Mouse (Mus musculus) hindbrain, embryonic 11.5 days (tissue): Measurements from ENCODE around the gene Lingo3. TPM values are rescaled to one million over a fixed set of nuclear protein-coding genes. Genes with fewer than 3 reads are reported as not detected.

Experiments used
- ATAC-seq: fragments of 200-750 bp; cut with Nextera tagmentation; 2 replicates; pipeline ENCODE4 v1.8.0; 2017; ENCODE audit warnings: mild to moderate bottlenecking, moderate TSS enrichment, moderate library complexity; ENCODE audit not compliant: low FRiP score
- DNase-seq: peaks from one replicate; pipeline ENCODE4 v3.0.0-alpha.2; 2015; ENCODE audit warnings: low spot score
- H3K27ac ChIP-seq: fragments of 300-500 bp; sonication (generic); 2 replicates; pipeline ENCODE4 v1.5.1; 2014; ENCODE audit warnings: mild to moderate bottlenecking, low read depth, low read length
- H3K27me3 ChIP-seq: fragments of 300-500 bp; sonication (generic); 2 replicates; pipeline ENCODE4 v1.6.1; 2014; ENCODE audit warnings: mild to moderate bottlenecking, low read length, moderate library complexity, mixed read lengths; ENCODE audit not compliant: control insufficient read depth, insufficient read depth
- H3K36me3 ChIP-seq: fragments of 300-500 bp; sonication (generic); 2 replicates; pipeline ENCODE4 v1.6.1; 2014; ENCODE audit warnings: mild to moderate bottlenecking, low read length, moderate library complexity, mixed read lengths; ENCODE audit not compliant: control insufficient read depth, insufficient read depth
- H3K4me1 ChIP-seq: fragments of 300-500 bp; sonication (generic); replicated peaks from 2 replicates; pipeline ENCODE4 v1.6.1; 2014; ENCODE audit warnings: low read length, mixed read lengths; ENCODE audit not compliant: control insufficient read depth, insufficient read depth
- H3K4me2 ChIP-seq: fragments of 300-500 bp; sonication (generic); replicated peaks from 2 replicates; pipeline ENCODE4 v1.6.1; 2014; ENCODE audit warnings: mild to moderate bottlenecking, low read depth, low read length
- H3K4me3 ChIP-seq: fragments of 300-500 bp; sonication (generic); 2 replicates; pipeline ENCODE4 v1.5.1; 2014; ENCODE audit warnings: low read depth, low read length
- H3K9ac ChIP-seq: fragments of 300-500 bp; sonication (generic); 2 replicates; pipeline ENCODE4 v1.6.1; 2014; ENCODE audit warnings: low read depth, low read length
- H3K9me3 ChIP-seq: fragments of 300-500 bp; sonication (generic); 2 replicates; pipeline ENCODE4 v1.6.1; 2016; ENCODE audit warnings: low read length; ENCODE audit not compliant: control insufficient read depth
- WGBS: fragments of 180-500 bp; shearing (Covaris S2); extraction: QIAGEN DNeasy Blood & Tissue Kit; methylation state at CpG from one replicate; pipeline ENCODE4 v1.1.7; 2014; 5-methylcytosine and 5-hydroxymethylcytosine counted together
- polyA plus RNA-seq: library from polyadenylated mRNA; unstranded; fragments of >200 nt; fragmentation: Nextera tagmentation; extraction: Ambion mirVana; gene quantifications from 2 replicates; pipeline ENCODE4 v1.2.1, GENCODE M21; 2014

Lingo3 gene
- polyA plus RNA-seq, 1 experiment from 2014 or later, result 0.29 TPM

DNA sequence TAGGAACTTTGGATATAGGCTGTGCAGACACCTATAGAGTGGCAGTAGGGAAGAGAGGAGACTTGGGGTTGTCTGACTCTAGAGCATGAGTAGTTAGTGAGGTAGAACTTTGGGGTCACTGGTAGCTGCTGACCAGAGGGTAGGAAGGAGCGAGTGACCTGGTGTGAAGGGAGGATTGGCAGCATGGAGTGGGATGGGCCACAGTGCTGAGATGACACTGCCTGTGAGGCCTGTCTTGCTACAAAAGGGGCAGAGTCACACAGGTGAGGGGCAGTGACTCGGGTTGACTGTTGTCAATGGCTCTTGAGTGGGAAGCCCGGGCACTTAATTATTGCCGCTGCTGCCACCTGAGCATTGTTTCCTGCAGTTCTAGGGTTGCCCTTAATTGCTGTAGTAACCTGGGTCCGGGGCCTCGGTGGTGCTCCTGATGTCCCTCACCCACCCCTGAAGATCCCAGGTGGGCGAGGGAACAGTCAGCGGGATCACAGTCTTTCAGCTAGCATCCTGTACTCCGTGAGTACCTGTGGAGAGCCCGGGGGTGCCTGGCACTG lies 15.9 kb downstream of the Lingo3 start:
- H3K27ac ChIP-seq, result no peak overlapping the region
- H3K4me1 ChIP-seq, result peaks cover 15% of the 10 kb centered on the region; the same call in 1 of the 2 replicates
- WGBS, result 87% methylated on average over 10 of the region's 10 CpGs

DNA sequence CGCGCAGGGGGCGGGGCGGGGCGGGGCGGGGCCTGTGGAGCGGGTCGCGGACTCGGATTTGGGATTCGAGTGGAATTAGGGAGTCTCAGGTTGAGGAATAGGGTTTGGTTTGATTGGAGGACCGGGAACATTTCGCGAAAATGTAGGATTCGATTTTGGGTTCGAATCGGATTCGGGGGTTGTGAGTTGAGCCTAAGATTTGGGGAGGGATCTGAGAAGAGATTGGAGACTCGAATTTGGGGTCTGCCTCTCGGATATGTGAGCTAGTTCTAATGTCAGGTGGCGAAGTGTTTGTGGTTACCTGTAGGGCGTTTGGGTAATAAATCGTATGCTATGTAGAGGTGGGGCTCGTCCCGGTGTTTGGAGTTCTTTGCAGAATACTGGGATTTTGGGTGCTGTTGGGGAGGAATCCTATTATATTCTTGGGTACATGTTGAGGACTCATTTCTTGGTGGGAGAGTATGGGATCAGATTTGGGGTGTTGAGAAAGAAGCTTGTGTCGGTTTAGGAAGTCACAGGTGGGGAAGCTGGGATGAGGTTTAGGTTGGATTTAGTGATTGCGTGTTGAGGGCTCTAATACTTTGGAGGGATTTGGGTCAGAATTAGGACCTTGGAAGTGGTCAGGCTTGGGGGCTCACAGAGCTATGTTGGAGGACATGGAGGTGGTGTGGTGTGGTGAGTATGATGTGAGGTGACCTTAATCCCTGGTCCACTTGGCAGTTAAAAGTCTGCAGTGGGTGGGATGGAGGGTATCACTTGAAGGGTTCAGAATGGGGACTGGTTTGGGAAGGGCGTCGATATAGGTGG lies 16.6 kb downstream of the Lingo3 start:
- Histone ChIP-seq H3K4me3 (peak overlapping the region; percentile 88), H3K27ac (peak overlapping the region; percentile 80; the same call in 1 of the 2 replicates), H3K9me3 (no peaks in the 10 kb centered on the region), H3K4me2 (peak overlapping the region; percentile 81), H3K9ac (peak overlapping the region; percentile 89), H3K36me3 (no peaks in the 10 kb centered on the region), H3K4me1 (peaks cover 12% of the 10 kb centered on the region; the same call in 1 of the 2 replicates), H3K27me3 (no peaks in the 10 kb centered on the region)
- no peak for ATAC-seq
- 11% methylated on average over 27 of the region's 29 CpGs for WGBS
- DNase-seq, result no peak

More for the DNA sequence above, 15.9 kb downstream of the Lingo3 start:
- Histone ChIP-seq H3K36me3 (no peaks in the 10 kb centered on the region), H3K4me2 (peak overlapping the region; percentile 81), H3K4me3 (peak overlapping the region; percentile 88), H3K9ac (peak overlapping the region; percentile 89; the same call in 1 of the 2 replicates), H3K27me3 (no peaks in the 10 kb centered on the region), H3K9me3 (no peaks in the 10 kb centered on the region)
- no peak for ATAC-seq
- DNase-seq, result no peak

DNA sequence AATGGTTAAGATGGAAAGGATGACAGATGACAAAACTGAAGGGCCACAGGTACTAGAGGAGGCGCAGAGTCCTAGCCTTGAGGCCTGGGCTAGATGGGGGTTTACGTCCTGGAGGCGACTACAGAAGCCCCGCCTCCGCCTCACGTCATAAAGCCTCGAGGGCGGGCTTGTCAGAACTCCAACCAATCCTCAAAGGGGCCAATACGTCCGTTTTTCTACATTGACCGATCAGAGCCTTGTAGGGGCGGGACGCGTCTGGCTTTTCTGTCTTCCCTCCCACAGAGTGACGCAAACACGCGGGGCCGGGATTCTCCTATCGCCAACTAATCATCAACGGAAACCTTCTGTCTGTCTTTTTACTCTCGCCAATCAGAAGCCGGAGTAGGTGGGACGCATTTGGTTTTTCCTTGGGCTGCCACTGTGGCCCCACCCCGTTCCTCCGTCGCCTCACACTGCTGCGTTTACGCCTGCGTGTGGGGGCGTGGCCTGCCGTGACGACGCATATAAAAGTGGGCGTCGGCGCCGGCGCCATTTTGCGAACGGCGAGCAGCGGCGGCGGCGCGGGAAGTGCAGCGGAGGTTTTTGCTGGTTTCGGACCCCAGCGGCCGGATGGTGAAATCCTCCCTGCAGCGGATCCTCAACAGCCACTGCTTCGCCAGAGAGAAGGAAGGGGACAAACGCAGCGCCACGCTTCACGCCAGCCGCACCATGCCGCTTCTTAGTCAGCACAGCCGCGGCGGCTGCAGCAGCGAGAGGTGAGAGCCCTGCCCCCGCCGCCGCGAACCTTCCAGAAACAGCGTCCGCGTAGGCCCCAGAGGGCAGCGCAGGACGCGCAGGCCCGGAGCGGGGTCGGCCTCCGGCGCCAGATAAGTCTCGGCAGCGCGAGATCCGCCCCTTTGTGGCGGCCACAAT lies 17.4 kb downstream of the Lingo3 start, which contains the start of gene Oaz1:
Oaz1 (plus strand) TSS at position 506 of the 912 bp plus-strand sequence.
- Histone ChIP-seq H3K4me3 (peak within 1 kb of the TSS; percentile 88), H3K27ac (peak within 1 kb of the TSS; percentile 80), H3K4me2 (peak within 1 kb of the TSS; percentile 81), H3K4me1 (peaks cover 12% of the 10 kb centered on the region; the same call in 1 of the 2 replicates), H3K27me3 (no peaks in the 10 kb centered on the region), H3K9me3 (no peaks in the 10 kb centered on the region), H3K36me3 (no peaks in the 10 kb centered on the region), H3K9ac (peak within 1 kb of the TSS; percentile 89)
- ATAC-seq (peak; percentile 97), DNase-seq (peak; percentile 99)
- under 1% methylated on average over 78 of the region's 82 CpGs for WGBS

DNA sequence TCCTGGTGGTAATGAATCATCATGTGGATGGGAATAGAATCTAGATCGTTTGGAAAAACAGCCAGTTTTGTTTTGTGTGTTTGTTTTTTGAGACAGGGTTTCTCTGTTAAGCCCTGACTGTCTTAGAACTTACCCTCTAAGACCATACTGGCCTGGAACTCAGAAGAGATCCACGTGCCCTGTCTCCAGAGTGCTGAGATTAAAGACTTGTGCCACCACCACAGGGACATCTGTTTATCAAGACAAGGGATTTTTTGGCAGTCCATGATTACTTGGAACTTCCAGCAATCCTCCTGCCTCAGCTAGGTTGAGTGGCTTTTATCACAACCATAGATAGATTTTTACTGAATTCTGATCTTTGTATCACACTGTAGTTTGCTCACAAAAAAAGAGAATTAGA lies 19.0 kb downstream of the Lingo3 start:
- ATAC-seq (no peak), DNase-seq (no peak)
- Histone ChIP-seq H3K36me3 (no peaks in the 10 kb centered on the region), H3K27ac (no peak overlapping the region), H3K4me1 (peaks cover 10% of the 10 kb centered on the region; the same call in 1 of the 2 replicates), H3K4me3 (no peak overlapping the region), H3K9me3 (no peaks in the 10 kb centered on the region), H3K4me2 (no peak overlapping the region), H3K9ac (no peak overlapping the region), H3K27me3 (no peaks in the 10 kb centered on the region)
- WGBS, result 73% methylated on average over 2 of the region's 2 CpGs

DNA sequence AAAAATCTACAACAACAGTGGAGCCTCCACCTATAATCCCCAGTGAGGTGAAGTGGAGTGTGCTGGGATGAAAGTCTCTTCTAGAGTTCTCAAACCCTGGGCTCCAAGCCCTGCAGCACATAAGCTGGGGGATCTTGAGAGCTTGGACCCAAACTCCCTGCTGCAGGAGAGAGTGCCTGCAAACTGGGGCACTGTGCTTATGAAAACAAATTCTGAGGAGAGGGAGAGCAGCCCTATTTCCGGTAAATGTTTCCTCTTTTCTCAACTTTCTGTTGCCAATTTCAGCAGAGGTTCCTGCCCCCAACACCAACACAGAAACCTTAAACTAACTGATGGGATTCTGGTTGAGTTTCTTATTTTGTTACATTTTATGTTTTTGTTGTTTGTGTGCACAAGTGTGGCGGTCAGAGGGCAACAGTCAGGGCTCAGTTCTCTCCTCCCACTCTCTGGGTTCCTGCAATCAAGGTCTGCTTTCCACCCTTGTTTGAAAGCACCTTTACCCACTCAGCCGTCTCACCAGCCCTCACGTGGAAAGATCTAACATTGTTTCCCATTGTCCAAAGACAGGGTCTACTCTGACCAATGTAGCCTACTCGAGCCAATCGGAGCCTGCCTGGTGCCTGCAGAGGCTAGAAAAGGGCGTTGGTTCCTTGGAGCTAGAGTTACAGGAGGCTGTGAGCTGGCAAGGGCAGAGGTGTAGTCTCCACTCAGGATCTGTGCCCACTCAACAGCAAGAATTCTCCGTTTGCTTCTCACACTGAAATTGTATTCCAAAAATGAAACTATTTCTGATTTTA lies 19.8 kb downstream of the Lingo3 start:
- DNase-seq (no peak), ATAC-seq (no peak)
- Histone ChIP-seq H3K4me1 (peaks cover 5% of the 10 kb centered on the region; the same call in 1 of the 2 replicates), H3K4me3 (no peak overlapping the region), H3K9ac (no peak overlapping the region), H3K4me2 (no peak overlapping the region), H3K27me3 (no peaks in the 10 kb centered on the region), H3K36me3 (no peaks in the 10 kb centered on the region), H3K9me3 (no peaks in the 10 kb centered on the region), H3K27ac (no peak overlapping the region)
- 65% methylated on average over 8 of the region's 8 CpGs for WGBS

DNA sequence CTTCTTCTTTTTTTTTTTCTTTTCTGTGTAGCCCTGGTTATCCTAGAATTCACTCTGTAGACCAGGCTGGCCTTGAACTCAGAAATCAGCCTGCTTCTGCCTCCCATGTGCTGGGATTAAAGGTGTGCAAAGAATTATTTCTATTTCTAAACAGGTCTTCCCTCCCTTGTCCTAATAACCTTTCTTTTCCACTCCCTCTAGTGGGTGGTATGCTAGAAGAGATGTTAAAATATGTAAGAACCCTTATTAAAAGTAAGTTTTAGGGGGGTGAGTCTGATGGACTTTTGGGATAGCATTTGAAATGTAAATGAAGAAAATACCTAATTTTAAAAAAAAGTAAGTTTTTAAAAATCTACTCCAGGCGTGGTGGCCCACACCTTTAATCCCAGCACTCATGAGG lies 20.5 kb downstream of the Lingo3 start:
- 83% methylated on average over 1 of the region's 1 CpGs for WGBS
- Histone ChIP-seq H3K4me3 (no peak overlapping the region), H3K4me2 (no peak overlapping the region), H3K27ac (no peak overlapping the region), H3K9ac (no peak overlapping the region), H3K27me3 (no peaks in the 10 kb centered on the region), H3K9me3 (no peaks in the 10 kb centered on the region), H3K36me3 (no peaks in the 10 kb centered on the region), H3K4me1 (peaks cover 5% of the 10 kb centered on the region; the same call in 1 of the 2 replicates)
- DNase-seq (no peak), ATAC-seq (no peak)

DNA sequence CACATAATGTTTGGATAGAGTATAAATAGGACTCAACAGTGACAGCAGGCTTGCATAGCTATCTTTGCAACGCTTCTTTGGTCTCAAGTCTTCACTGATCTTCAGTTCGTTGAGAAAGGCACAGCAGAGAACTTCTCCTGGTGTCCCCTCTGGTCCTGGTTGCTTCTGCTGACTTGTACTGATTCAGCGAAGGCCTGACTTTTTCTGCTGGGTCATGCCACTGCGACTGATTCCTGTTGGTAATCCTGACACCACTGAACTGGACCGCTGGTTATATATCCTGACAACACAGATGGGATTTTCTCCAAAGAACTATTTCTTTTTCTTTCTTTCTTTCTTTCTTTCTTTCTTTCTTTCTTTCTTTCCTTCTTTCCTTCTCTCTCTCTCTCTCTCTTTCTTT lies 21.3 kb downstream of the Lingo3 start:
- ATAC-seq, result no peak
- Histone ChIP-seq H3K9me3 (no peaks in the 10 kb centered on the region), H3K4me2 (no peak overlapping the region), H3K27me3 (no peaks in the 10 kb centered on the region), H3K36me3 (no peaks in the 10 kb centered on the region), H3K27ac (no peak overlapping the region), H3K4me1 (no peaks in the 10 kb centered on the region), H3K4me3 (no peak overlapping the region), H3K9ac (no peak overlapping the region)
- 93% methylated on average over 5 of the region's 5 CpGs for WGBS
- no peak for DNase-seq

DNA sequence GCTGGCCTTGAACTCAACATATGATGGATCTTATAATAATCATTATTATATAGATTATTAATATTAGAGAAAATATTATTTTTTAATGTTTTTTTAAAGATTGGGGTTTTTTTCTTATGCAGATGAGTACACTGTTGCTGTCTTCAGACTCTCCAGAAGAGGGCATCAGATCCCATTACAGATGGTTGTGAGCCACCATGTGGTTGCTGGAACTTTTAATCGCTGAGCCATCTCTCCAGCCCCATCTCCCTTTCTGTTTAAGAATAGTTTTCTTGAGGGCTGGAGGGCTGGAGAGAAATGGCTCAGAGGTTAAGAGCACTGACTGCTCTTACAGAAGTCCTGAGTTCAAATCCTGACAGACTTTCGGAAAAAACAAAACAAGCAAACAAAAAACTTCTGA lies 21.8 kb downstream of the Lingo3 start:
- H3K36me3 ChIP-seq, result no peaks in the 10 kb centered on the region
- H3K9ac ChIP-seq, result no peak overlapping the region
- H3K4me1 ChIP-seq, result no peaks in the 10 kb centered on the region
- 44% methylated on average over 2 of the region's 2 CpGs for WGBS
- no peaks in the 10 kb centered on the region for H3K27me3 ChIP-seq
- no peak for ATAC-seq
- DNase-seq, result no peak
- no peak overlapping the region for H3K27ac ChIP-seq
- no peak overlapping the region for H3K4me3 ChIP-seq
- no peaks in the 10 kb centered on the region for H3K9me3 ChIP-seq
- no peak overlapping the region for H3K4me2 ChIP-seq
